Mouse (Mus musculus) Patski (cell line): ENCODE data around the gene Shq1. TPM values are rescaled to one million over a fixed set of nuclear protein-coding genes. Genes with fewer than 3 reads are reported as not detected.

Source experiments
- ATAC-seq: fragments of 100-300 bp; one replicate; pipeline ENCODE4 v1.8.0; 2021
- CTCF ChIA-PET: fragments of 350-600 bp; sonication (Branson Sonifier 250); formaldehyde crosslinking; loops from one replicate; lab custom pipeline; 2022; ENCODE audit warnings: inconsistent platforms; lab: Charles Lee
- POLR2A ChIA-PET: fragments of 350-600 bp; sonication (Branson Sonifier 250); formaldehyde crosslinking; loops from one replicate; lab custom pipeline; 2022; ENCODE audit warnings: antibody characterized with exemption, inconsistent platforms; lab: Charles Lee
- DNase-seq: peaks from one replicate; pipeline ENCODE4 v3.0.0-alpha.2; 2011; ENCODE audit warnings: low read depth, low spot score
- H3K27me3 ChIP-seq: fragments of 371-371 bp; one replicate; pipeline ENCODE4 v1.5.1; 2021
- CTCF ChIP-seq: fragments of 100-300 bp; IDR thresholded peaks from one replicate; pipeline ENCODE4 v1.5.1; 2021
- in situ Hi-C: fragments of 300-500 bp; cut with MboI; formaldehyde crosslinking; loops from 3 replicates; pipeline ENCODE4 v1.11.1; 2018; ENCODE audit warnings: low pct_unique_long_range_greater_than_20kb, mixed read lengths
- polyA plus RNA-seq: library from polyadenylated mRNA; unstranded; gene quantifications from one replicate; pipeline ENCODE4 v1.2.3, GENCODE M21; 2021

The Shq1 gene
- polyA plus RNA-seq, 1 experiment from 2014 or later = 14.4 TPM

DNA sequence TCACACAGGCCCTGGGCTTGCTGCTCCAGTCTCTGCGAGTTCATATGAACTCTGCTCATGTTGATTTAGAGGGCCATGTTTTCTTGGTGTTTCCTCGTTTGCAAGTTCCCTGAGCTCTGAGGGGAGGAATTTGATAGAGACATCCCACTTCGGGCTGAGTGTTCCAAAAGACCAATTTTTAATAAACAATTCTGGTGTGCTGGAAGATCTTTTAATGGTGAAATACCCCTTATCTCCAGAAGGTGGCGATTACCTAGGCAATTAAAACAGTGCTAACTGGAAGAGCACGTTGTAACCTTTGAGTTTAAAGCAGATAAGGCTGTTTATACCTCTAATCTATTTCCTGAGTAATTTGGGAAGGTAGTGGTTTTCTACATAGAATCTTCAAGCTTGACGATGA is 4.0 kb upstream of the Shq1 start:
- ATAC-seq = no peak
- peak; percentile 65 for TF ChIP-seq CTCF
- ChIA-PET POLR2A (interaction anchor here (1.2 to 1.3 kb wide), 2 partner anchors 30 to 45 kb away, joined by 3 to 7 read pairs; partner anchors contain the start of gene Gxylt2), CTCF (interaction anchor here (0.7 to 1.7 kb wide), 9 partner anchors 10 to 201 kb away, joined by 3 to 8 read pairs (median 4); partner anchors contain the start of gene Gxylt2)
- no peaks in the 10 kb centered on the region for H3K27me3 ChIP-seq
- in situ Hi-C loops = loop anchor here (5.0 to 25.0 kb wide), 3 partner anchors 32 to 537 kb away; no protein-coding TSS in a partner anchor
- no peak for DNase-seq

DNA sequence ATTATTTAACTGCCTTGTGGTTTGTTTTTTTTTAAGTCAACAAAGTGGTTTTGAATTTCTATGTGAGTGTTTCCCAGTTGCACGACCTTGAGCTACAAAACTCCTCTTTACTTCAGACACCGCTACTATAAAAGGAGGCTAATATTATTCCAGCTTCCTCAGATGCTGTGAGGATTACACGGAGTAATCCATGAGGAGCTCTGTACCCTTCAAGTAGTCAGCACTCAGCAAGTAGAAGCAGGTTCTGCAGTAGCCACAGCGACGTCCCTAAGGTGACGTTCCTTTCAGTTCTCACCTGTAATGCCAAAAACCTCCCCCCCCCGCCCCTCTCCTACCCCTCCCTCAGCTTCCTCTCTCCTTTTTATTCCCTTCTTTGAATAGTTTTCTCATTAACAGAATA is 444 bp upstream of the Shq1 start:
- in situ Hi-C loops = loop anchor here (5.0 to 25.0 kb wide), 3 partner anchors 36 to 541 kb away; no protein-coding TSS in a partner anchor
- peak; percentile 38 for ATAC-seq
- no peak for DNase-seq
- no peak for TF ChIP-seq CTCF
- H3K27me3 ChIP-seq = no peaks in the 10 kb centered on the region
- CTCF ChIA-PET = interaction anchor here (0.6 to 3.3 kb wide), 5 partner anchors 9 to 209 kb away, joined by 3 to 15 read pairs (median 6); partner anchors contain the start of gene Gxylt2
- POLR2A ChIA-PET = no interaction called here

DNA sequence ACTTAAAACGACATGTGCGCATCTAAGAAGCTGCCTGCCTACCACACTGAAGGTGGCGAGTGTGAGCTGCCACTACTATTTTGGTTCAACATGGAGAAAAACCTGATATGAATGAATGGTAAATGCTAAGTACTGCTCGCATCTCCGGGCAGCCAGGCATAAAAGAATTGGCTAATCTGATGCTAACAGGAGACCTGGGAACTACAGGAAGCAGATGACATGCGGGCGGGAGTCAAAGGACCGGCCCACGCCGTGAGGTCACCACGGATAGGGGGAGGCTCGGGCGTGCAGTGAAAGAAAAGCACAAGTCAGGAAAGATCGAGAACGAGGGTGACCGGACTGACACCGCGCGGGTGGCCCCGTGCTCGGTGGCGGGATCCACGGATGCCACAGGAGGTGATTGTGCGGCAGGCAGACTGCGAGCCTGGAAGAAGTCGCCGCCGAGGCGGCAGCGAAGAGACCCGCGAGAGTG is 551 bp downstream of the Shq1 start:
- TF ChIP-seq CTCF = peak; percentile 37
- H3K27me3 ChIP-seq = no peaks in the 10 kb centered on the region
- POLR2A ChIA-PET = no interaction called here

DNA sequence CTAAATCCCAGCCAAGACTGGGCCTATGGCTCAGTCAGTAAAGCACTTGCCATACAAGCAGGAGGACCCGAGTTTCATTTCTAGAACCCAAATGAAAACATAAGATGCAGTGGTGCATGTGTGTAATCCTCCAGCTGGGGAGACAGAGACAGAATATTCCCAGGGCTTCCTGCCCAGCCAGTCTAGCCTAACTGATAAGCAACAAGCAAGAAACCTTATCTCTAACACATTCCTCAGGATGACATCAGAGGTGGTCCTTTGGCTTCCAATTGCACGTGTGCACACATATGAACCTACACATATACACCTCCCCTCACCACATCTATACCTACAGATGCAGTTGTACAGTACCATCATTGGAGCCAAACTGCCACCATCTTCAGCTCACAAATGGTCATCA is 2.1 kb downstream of the Shq1 start:
- DNase-seq = no peak
- ATAC-seq = no peak
- CTCF ChIA-PET = interaction anchor here (1.2 to 1.6 kb wide), 2 partner anchors 207 to 213 kb away, joined by 4 to 7 read pairs; no protein-coding TSS in a partner anchor
- TF ChIP-seq CTCF = no peak
- in situ Hi-C loops = loop anchor here (25.0 kb wide), 1 partner anchor 543 kb away; no protein-coding TSS in a partner anchor
- POLR2A ChIA-PET = no interaction called here
- H3K27me3 ChIP-seq = no peaks in the 10 kb centered on the region

More for the DNA sequence above, 551 bp downstream of the Shq1 start:
- CTCF ChIA-PET = interaction anchor here (1.8 to 3.3 kb wide), 2 partner anchors 35 to 205 kb away, joined by 6 to 13 read pairs; partner anchors contain the start of gene Gxylt2
- in situ Hi-C loops = loop anchor here (5.0 to 25.0 kb wide), 3 partner anchors 37 to 542 kb away; no protein-coding TSS in a partner anchor
- ATAC-seq = peak; percentile 75
- no peak for DNase-seq

DNA sequence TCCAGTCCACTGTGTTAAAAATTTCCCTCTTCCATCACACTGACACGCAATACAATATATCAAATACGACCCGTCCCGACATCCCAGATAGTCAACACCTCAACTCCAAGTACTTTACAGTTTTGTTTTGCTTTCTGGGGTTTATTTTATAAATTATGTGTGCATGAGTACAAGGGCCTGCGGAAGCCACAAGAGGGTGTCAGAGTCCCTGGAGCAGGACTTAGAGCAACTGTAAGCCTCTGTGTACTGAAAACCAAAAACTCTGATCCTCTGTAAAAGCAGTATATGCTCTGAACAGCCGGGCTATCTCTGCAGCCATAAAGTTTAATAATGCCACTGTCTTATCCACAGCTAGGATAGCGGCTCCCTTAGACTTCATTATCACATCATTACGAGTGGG is 3.3 kb downstream of the Shq1 start:
- in situ Hi-C loops = loop anchor here (25.0 kb wide), 1 partner anchor 545 kb away; no protein-coding TSS in a partner anchor
- TF ChIP-seq CTCF = peak; percentile 55
- ATAC-seq (no peak), DNase-seq (no peak)
- ChIA-PET CTCF (interaction anchor here (0.9 to 1.6 kb wide), 3 partner anchors 15 to 214 kb away, joined by 3 to 7 read pairs (median 4); no protein-coding TSS in a partner anchor), POLR2A (interaction anchor here (0.9 kb wide), 1 partner anchor 38 kb away, joined by 3 read pairs; no protein-coding TSS in a partner anchor)
- H3K27me3 ChIP-seq = no peaks in the 10 kb centered on the region

DNA sequence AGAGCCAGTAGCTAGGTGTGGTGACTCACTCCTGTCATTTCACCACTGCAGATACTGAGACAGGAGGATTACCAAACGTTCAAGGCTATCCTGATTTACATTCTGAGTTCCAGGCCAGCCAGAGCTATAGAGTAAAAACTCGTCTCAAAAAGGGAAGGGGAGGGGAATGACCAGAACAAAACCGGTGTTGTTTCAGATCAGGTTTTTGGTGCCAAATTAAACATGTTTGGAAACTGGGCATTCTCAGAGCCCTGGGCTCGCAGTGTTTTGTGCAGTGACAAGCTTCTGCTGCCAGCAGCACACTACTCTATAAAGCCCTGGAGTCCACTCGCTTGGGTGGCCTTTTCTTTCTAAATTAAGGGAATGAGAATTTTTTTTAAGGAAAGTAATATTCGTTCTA is 8.7 kb downstream of the Shq1 start:
- H3K27me3 ChIP-seq = no peaks in the 10 kb centered on the region
- no peak for TF ChIP-seq CTCF
- in situ Hi-C loops = loop anchor here (25.0 kb wide), 1 partner anchor 550 kb away; no protein-coding TSS in a partner anchor
- POLR2A ChIA-PET = no interaction called here
- CTCF ChIA-PET = interaction anchor here (0.8 to 1.5 kb wide), 2 partner anchors 9 to 858 kb away, joined by 3 read pairs; partner anchors contain the start of gene Shq1
- DNase-seq (no peak), ATAC-seq (no peak)

DNA sequence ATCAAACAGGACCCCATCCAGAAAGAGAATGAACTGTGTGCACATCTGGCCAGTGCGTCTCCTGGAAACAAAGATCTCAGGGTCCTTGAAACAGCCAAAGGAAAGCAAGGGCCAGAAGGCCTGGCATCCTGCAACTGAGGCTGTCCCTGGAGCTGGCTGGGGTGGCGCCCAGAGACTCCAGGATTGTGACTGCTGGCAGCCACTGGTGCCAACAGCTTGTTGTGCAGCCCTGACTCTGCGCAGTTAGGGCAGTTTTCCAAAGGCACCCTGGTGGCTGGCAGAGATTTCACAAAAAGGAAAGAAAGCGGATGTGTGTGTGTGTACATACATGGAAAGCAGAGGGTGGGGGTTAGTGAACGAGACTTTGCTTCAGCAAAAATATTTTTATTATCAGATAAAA is 10.6 kb downstream of the Shq1 start:
- ChIA-PET POLR2A (no interaction called here), CTCF (no interaction called here)
- no peaks in the 10 kb centered on the region for H3K27me3 ChIP-seq
- TF ChIP-seq CTCF = no peak
- in situ Hi-C loops = loop anchor here (25.0 kb wide), 1 partner anchor 552 kb away; no protein-coding TSS in a partner anchor
- ATAC-seq (no peak), DNase-seq (no peak)

DNA sequence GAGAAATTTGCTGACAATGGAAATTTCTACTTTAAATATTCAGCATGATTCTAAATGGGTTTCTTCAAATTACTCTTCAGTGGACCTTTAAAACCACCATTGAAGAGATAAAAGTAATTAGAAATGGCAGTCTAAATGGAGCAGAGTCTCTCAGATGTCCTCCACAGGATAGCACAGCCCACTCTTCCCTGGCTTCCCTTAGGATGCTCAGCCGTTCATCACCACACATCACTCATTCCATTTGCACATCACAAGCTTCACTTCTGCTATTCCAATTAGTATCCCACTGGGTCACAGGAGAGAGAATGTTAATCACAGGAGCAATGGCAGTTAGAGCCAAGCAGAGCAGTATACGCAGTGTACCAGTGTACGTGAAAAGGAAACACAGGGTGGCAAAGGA is 18.4 kb downstream of the Shq1 start:
- ATAC-seq (no peak), DNase-seq (no peak)
- no peak for TF ChIP-seq CTCF
- in situ Hi-C loops = loop anchor here (25.0 kb wide), 1 partner anchor 560 kb away; no protein-coding TSS in a partner anchor
- POLR2A ChIA-PET = no interaction called here
- CTCF ChIA-PET = interaction anchor here (0.9 to 1.0 kb wide), 2 partner anchors 15 to 846 kb away, joined by 3 read pairs; no protein-coding TSS in a partner anchor
- H3K27me3 ChIP-seq = no peaks in the 10 kb centered on the region

DNA sequence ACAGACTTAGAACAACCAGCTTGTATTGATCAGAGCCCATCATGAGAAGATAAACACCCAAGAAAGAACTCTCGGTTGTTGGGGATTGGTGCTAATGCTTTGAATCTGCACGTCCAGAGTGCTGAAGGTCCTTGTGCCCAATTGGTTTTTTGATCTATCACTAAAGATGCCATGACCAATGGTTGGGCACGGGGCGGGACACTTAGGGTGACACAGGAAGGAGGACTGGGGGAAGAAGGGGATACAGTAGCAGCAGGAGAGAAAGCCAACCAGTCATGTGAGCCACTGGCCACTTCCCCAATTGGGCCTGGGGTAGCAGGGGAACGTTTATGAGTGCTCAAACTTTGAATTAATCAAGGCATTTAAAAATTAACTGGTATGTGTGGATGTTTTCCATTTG is 23.8 kb downstream of the Shq1 start:
- CTCF ChIA-PET = no interaction called here
- DNase-seq (no peak), ATAC-seq (no peak)
- POLR2A ChIA-PET = interaction anchor here (0.7 kb wide), 1 partner anchor 20 kb away, joined by 3 read pairs; no protein-coding TSS in a partner anchor
- H3K27me3 ChIP-seq = no peaks in the 10 kb centered on the region
- no peak for TF ChIP-seq CTCF
- in situ Hi-C loops = no loop called here

DNA sequence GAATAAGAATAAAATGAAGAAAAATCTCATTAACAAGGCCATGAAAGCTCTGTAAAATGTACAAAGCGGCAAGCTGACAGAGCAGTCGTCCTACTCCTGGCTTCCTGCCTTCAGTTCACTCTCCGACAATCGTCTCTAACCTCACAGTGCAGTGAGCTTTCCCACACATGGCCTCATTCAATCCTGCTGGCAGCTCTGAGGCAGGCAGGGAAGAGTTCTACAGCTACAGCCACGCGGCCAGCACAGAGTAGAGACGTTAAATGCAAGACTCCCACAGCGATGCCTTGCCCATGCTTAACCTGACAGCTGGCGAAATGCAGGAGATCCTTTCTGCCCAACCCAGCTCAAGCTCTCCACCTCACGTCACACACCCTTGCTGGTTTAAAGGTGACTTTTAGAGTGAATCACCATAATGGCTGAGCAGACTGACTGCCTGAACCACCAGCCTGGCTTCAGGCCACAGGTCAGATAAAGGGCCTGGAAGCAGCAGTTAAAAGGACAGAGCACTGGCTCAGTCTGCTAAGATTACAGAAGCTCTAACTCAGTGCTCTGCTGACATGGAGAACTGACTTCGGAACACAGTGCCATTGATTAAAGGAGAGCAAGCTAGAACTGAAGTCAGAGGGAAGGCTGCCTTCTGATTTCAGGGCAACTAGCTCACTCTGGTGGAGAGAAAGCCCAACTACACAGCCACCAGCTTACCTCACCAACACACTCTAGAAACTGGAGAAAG is 25.3 kb downstream of the Shq1 start:
- DNase-seq = no peak
- TF ChIP-seq CTCF = peak; percentile 80
- H3K27me3 ChIP-seq = no peaks in the 10 kb centered on the region
- CTCF ChIA-PET = interaction anchor here (1.2 to 1.6 kb wide), 7 partner anchors 10 to 841 kb away, joined by 3 to 14 read pairs (median 3); no protein-coding TSS in a partner anchor
- POLR2A ChIA-PET = no interaction called here
- in situ Hi-C loops = no loop called here
- peak; percentile 85 for ATAC-seq
